Mouse (Mus musculus) mouse trophoblast stem cell (cell line): ENCODE results near the gene Synj2.
"Not testable (repeated sequence)": the region's sequence is repeated elsewhere in the genome, so short reads cannot be mapped to it uniquely, and the experiment has no call there.

Experiments used
- in situ Hi-C, 2 experiments: fragments of 300-500 bp; cut with MseI, MboI; formaldehyde crosslinking; loops; 2 replicates in 1 of 2; 3 replicates in 1 of 2; pipeline ENCODE4 v1.15.1; 2025

The Synj2 gene

GRCm38 (mm10) chr17:5999039-5999543, 58.0 kb downstream of the Synj2 start:
- in situ Hi-C loops, result no loop called here

- in situ Hi-C loops, result no loop called here
Observed at GRCm38 (mm10) chr17:6000864-6001319, 59.8 kb downstream of the Synj2 start.

GRCm38 (mm10) chr17:6001389-6001788, 60.3 kb downstream of the Synj2 start:
- in situ Hi-C loops, result no loop called here

- in situ Hi-C loops, result no loop called here
Observed at GRCm38 (mm10) chr17:6001836-6002235, 60.8 kb downstream of the Synj2 start.

GRCm38 (mm10) chr17:6002563-6002962, 61.5 kb downstream of the Synj2 start:
- in situ Hi-C loops, result no loop called here

- in situ Hi-C loops, result no loop called here
Observed at GRCm38 (mm10) chr17:6003661-6004060, 62.6 kb downstream of the Synj2 start.

GRCm38 (mm10) chr17:6005246-6005637, 64.2 kb downstream of the Synj2 start:
- in situ Hi-C loops, result no loop called here

- in situ Hi-C loops, result no loop called here
Observed at GRCm38 (mm10) chr17:6005638-6006471, 64.8 kb downstream of the Synj2 start.

GRCm38 (mm10) chr17:6007101-6007780, 66.2 kb downstream of the Synj2 start:
- in situ Hi-C loops, result no loop called here

- in situ Hi-C loops, result no loop called here
Observed at GRCm38 (mm10) chr17:6007902-6008301, 66.8 kb downstream of the Synj2 start.

GRCm38 (mm10) chr17:6008590-6008989, 67.5 kb downstream of the Synj2 start:
- in situ Hi-C loops, result no loop called here

GRCm38 (mm10) chr17:6009606-6010005, 68.5 kb downstream of the Synj2 start:
- in situ Hi-C loops, result no loop called here

GRCm38 (mm10) chr17:6013079-6013478, 72.0 kb downstream of the Synj2 start:
- in situ Hi-C loops, result no loop called here

GRCm38 (mm10) chr17:6014985-6015384, 73.9 kb downstream of the Synj2 start:
- in situ Hi-C loops, result no loop called here

- in situ Hi-C loops, result no loop called here
Observed at GRCm38 (mm10) chr17:6016213-6016780, 75.2 kb downstream of the Synj2 start.

GRCm38 (mm10) chr17:6017268-6017667, 76.2 kb downstream of the Synj2 start:
- in situ Hi-C loops, result no loop called here

GRCm38 (mm10) chr17:6018348-6018747, 77.3 kb downstream of the Synj2 start:
- in situ Hi-C loops, result no loop called here

GRCm38 (mm10) chr17:6019776-6020175, 78.7 kb downstream of the Synj2 start:
- in situ Hi-C loops, result no loop called here

- in situ Hi-C loops, result no loop called here
Observed at GRCm38 (mm10) chr17:6020636-6021035, 79.6 kb downstream of the Synj2 start.

GRCm38 (mm10) chr17:6021374-6021789, 80.3 kb downstream of the Synj2 start:
- in situ Hi-C loops, result not testable (repeated sequence)

- in situ Hi-C loops, result no loop called here
Observed at GRCm38 (mm10) chr17:6025831-6026230, 84.8 kb downstream of the Synj2 start.

- in situ Hi-C loops, result no loop called here
Observed at GRCm38 (mm10) chr17:6035661-6036060, 94.6 kb downstream of the Synj2 start.
